Mouse (Mus musculus) gastrocnemius, postnatal 36 days (tissue): Measurements from ENCODE around the gene Tango2. TPM values are rescaled to one million over a fixed set of nuclear protein-coding genes. Genes with fewer than 3 reads are reported as not detected.

Experiments used
- DNase-seq, 2 experiments: peaks; one replicate each; pipeline ENCODE4 v3.0.0; 2022
- intact Hi-C: fragments of 180-260 bp; cut with DNase I; formaldehyde crosslinking; loops from one replicate; pipeline ENCODE4 v1.15.1; 2025
- microRNA-seq, 2 experiments: library from miRNA; unstranded; fragments of <30 nt; microRNA quantifications; one replicate each; pipeline ENCODE4 v1.2.0; 2021
- total RNA-seq, 2 experiments: library from RNA; stranded (reverse); gene quantifications; 2 replicates each; pipeline ENCODE4 v1.2.3; 2021

Gene Tango2
- total RNA-seq, 2 experiments from 2014 or later = 40.3 to 51.5 TPM

- intact Hi-C loops = loop anchor here (5.0 kb wide), 1 partner anchor 36 kb away; no protein-coding TSS in a partner anchor
- DNase-seq = no peak
Measured at GRCm38 (mm10) chr16:18288166-18288565, 59.7 kb downstream of the Tango2 start.

GRCm38 (mm10) chr16:18275166-18275565, 72.7 kb downstream of the Tango2 start:
- DNase-seq = no peak
- intact Hi-C loops = no loop called here

GRCm38 (mm10) chr16:18268182-18268581, 79.7 kb downstream of the Tango2 start:
- intact Hi-C loops = no loop called here
- no peak for DNase-seq

GRCm38 (mm10) chr16:18265024-18265423, 82.9 kb downstream of the Tango2 start:
- intact Hi-C loops = no loop called here
- no peak for DNase-seq

- DNase-seq = no peak
- intact Hi-C loops = no loop called here
Measured at GRCm38 (mm10) chr16:18258221-18258620, 89.7 kb downstream of the Tango2 start, which contains the start of gene Gm49776. Gm49776 (minus strand) TSS chr16:18258321.

- intact Hi-C loops = loop anchor here (5.0 kb wide), 1 partner anchor 33 kb away; the partner anchor contains the start of gene Dgcr8
Measured at GRCm38 (mm10) chr16:18253866-18254265, 94.0 kb downstream of the Tango2 start.

GRCm38 (mm10) chr16:18252736-18253135, 95.2 kb downstream of the Tango2 start:
- intact Hi-C loops = loop anchor here (5.0 kb wide), 1 partner anchor 35 kb away; the partner anchor contains the start of gene Dgcr8
- DNase-seq = no peak

More at GRCm38 (mm10) chr16:18253866-18254265, 94.0 kb downstream of the Tango2 start:
- no peak for DNase-seq

- no peak for DNase-seq
- intact Hi-C loops = loop anchor here (5.0 kb wide), 1 partner anchor 36 kb away; the partner anchor contains the start of gene Dgcr8
Measured at GRCm38 (mm10) chr16:18250828-18251790, 96.8 kb downstream of the Tango2 start.

Small RNA genes within 50 kb of the gene (microRNA-seq; reads per million reads assigned to microRNA genes)
- gene Gm24572 (0 to 0.72 reads per million in 2 experiments), gene Gm26219 (0 reads per million in 2 experiments), gene Mir1306 (64.8 to 80.9 reads per million in 2 experiments), gene Mir185 (65.5 to 1,106 reads per million in 2 experiments)

Other genes with a start within 250 kb of the Tango2 start
- gene Rtn4r, start 220.5 kb downstream of the Tango2 start, total RNA-seq = under 1 TPM in 1 of 2 experiments, not detected in 1; 0.17 TPM
- gene Ccdc188, start 130.2 kb downstream of the Tango2 start, total RNA-seq = not detected
- gene Zdhhc8, start 113.0 kb downstream of the Tango2 start, total RNA-seq = 10 to 100 TPM; 23.1 to 23.4 TPM
- 10 to 100 TPM in 1 of 2 experiments, 1 to 10 TPM in 1; 8.8 to 10.4 TPM for gene Trmt2a, start 99.4 kb downstream of the Tango2 start, total RNA-seq
- gene Ranbp1, start 99.4 kb downstream of the Tango2 start, total RNA-seq = 10 to 100 TPM; 18.3 to 20.6 TPM
- not detected for gene Gm49776, start 89.8 kb downstream of the Tango2 start, total RNA-seq
- gene Dgcr8, start 58.9 kb downstream of the Tango2 start, total RNA-seq = 10 to 100 TPM; 13.8 to 14.6 TPM
- 10 to 100 TPM; 10.2 to 14.3 TPM for gene Arvcf, start 79 bp upstream of the Tango2 start, total RNA-seq
- 10 to 100 TPM; 16.4 to 17.6 TPM for gene Txnrd2, start 78.3 kb upstream of the Tango2 start, total RNA-seq
- gene Comt, start 78.7 kb upstream of the Tango2 start, total RNA-seq = 10 to 100 TPM; 35.4 to 38.4 TPM
- gene Gnb1l, start 150.6 kb upstream of the Tango2 start, total RNA-seq = 1 to 10 TPM; 3.6 to 3.8 TPM
- gene Rtl10, start 150.8 kb upstream of the Tango2 start, total RNA-seq = 1 to 10 TPM; 1.9 to 3.1 TPM
- 10 to 100 TPM in 1 of 2 experiments, 1 to 10 TPM in 1; 8.7 to 11.1 TPM for gene Tbx1, start 242.6 kb upstream of the Tango2 start, total RNA-seq